Mouse (Mus musculus): ENCODE results near the gene Shroom3.
A peak's percentile ranks its signal among the peaks of the same experiment; 100 is the strongest.

The Shroom3 gene

GRCm38 (mm10) chr5:92745390-92746253, 62.4 kb downstream of the Shroom3 start:
- peak in 1 of 2 experiments; percentile 32 for DNase-seq (ENCODE audit: inconsistent age in 2 of 2, low spot score in 1 of 2)

- no peak for DNase-seq (ENCODE audit: inconsistent age in 2 of 2, low spot score in 1 of 2)
These were observed 68.3 kb downstream of the Shroom3 start for GRCm38 (mm10) chr5:92751488-92751887.

- no peak for DNase-seq (ENCODE audit: inconsistent age in 2 of 2, low spot score in 1 of 2)
These were observed 72.1 kb downstream of the Shroom3 start for GRCm38 (mm10) chr5:92755241-92755775.

- no peak for DNase-seq (ENCODE audit: inconsistent age in 2 of 2, low spot score in 1 of 2)
These were observed 76.0 kb downstream of the Shroom3 start for GRCm38 (mm10) chr5:92759156-92759745.

GRCm38 (mm10) chr5:92760542-92760941, 77.3 kb downstream of the Shroom3 start:
- no peak for DNase-seq (ENCODE audit: inconsistent age in 2 of 2, low spot score in 1 of 2)

GRCm38 (mm10) chr5:92761615-92762353, 78.5 kb downstream of the Shroom3 start:
- DNase-seq (ENCODE audit: inconsistent age in 2 of 2, low spot score in 1 of 2), result no peak

GRCm38 (mm10) chr5:92762425-92762824, 79.2 kb downstream of the Shroom3 start:
- DNase-seq (ENCODE audit: inconsistent age in 2 of 2, low spot score in 1 of 2), result no peak

GRCm38 (mm10) chr5:92763546-92763952, 80.3 kb downstream of the Shroom3 start:
- DNase-seq (ENCODE audit: inconsistent age in 2 of 2, low spot score in 1 of 2), result peak; percentile 9 to 78

- no peak for DNase-seq (ENCODE audit: inconsistent age in 2 of 2, low spot score in 1 of 2)
These were observed 83.1 kb downstream of the Shroom3 start for GRCm38 (mm10) chr5:92766301-92766700.

- DNase-seq (ENCODE audit: inconsistent age in 2 of 2, low spot score in 1 of 2), result no peak
These were observed 84.1 kb downstream of the Shroom3 start for GRCm38 (mm10) chr5:92767194-92767777.

- DNase-seq (ENCODE audit: inconsistent age in 2 of 2, low spot score in 1 of 2), result no peak
These were observed 84.6 kb downstream of the Shroom3 start for GRCm38 (mm10) chr5:92767857-92768291.

GRCm38 (mm10) chr5:92773821-92774220, 90.6 kb downstream of the Shroom3 start:
- DNase-seq (ENCODE audit: inconsistent age in 2 of 2, low spot score in 1 of 2), result no peak

- no peak for DNase-seq (ENCODE audit: inconsistent age in 2 of 2, low spot score in 1 of 2)
These were observed 91.2 kb downstream of the Shroom3 start for GRCm38 (mm10) chr5:92774419-92774818.

- no peak for DNase-seq (ENCODE audit: inconsistent age in 2 of 2, low spot score in 1 of 2)
These were observed 91.7 kb downstream of the Shroom3 start for GRCm38 (mm10) chr5:92774893-92775292.

- no peak for DNase-seq (ENCODE audit: inconsistent age in 2 of 2, low spot score in 1 of 2)
These were observed 95.2 kb downstream of the Shroom3 start for GRCm38 (mm10) chr5:92778395-92778794.

GRCm38 (mm10) chr5:92781082-92781481, 97.8 kb downstream of the Shroom3 start:
- DNase-seq (ENCODE audit: inconsistent age in 2 of 2, low spot score in 1 of 2), result no peak

GRCm38 (mm10) chr5:92784037-92784860, 101.0 kb downstream of the Shroom3 start:
- DNase-seq (ENCODE audit: inconsistent age in 2 of 2, low spot score in 1 of 2), result peak; percentile 10 to 69

- DNase-seq (ENCODE audit: inconsistent age in 2 of 2, low spot score in 1 of 2), result no peak
These were observed 102.7 kb downstream of the Shroom3 start for GRCm38 (mm10) chr5:92785870-92786436.

- no peak for DNase-seq (ENCODE audit: inconsistent age in 2 of 2, low spot score in 1 of 2)
These were observed 105.8 kb downstream of the Shroom3 start for GRCm38 (mm10) chr5:92788990-92789389.
